27 mouse cellular contexts compared by ENCODE assay signal in the genomic region with DNA sequence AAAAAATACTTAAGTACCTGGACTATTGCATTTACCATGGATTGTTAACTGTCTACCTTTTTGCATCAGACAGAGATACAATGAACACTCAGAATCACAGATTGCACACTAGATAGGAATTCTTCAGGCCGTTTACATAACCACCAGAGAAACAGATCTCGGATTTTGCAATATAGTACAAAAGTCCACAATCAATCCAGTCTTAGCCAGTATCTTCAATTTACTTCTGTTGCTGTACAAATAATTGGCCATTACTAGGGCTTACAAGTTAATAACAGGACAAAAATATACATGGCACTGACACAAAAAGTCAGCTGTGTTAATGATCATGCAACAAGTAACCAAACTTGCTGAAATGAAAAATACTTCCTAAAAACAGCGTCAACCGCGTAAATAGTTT.
"Had no signal": no experiment of that assay in that cellular context is flagged by ENCODE, and none has a peak within 500 bp of the region (broad histone marks: within the 10 kb centered on the region; RNA-seq: fewer than 3 reads in every experiment).

No protein-coding gene starts in this region.

- DNase-seq: cerebellum, adult 2 months; cerebellum, adult 8-10 months; cerebellum, adult 9-10 months; cerebellum, adult 9-11 months; cerebellum, postnatal 10 days; cerebellum, postnatal 14 days; cerebellum, postnatal 25 days; cerebellum, postnatal 36 days; embryo, embryonic 11 days; forebrain, postnatal 0 days; gastrocnemius, adult 2 months; gastrocnemius, postnatal 10 days; gastrocnemius, postnatal 14 days; gastrocnemius, postnatal 25 days; gastrocnemius, postnatal 36 days; heart, adult 11 months; heart, adult 18-20 months; heart, adult 2 months had no signal

- H3K9ac ChIP-seq: embryonic facial prominence, embryonic 12.5 days; embryonic facial prominence, embryonic 13.5 days; embryonic facial prominence, embryonic 15.5 days; forebrain, embryonic 12.5 days; forebrain, embryonic 13.5 days; forebrain, embryonic 15.5 days; forebrain, postnatal 0 days had no signal

- H3K4me3 ChIP-seq: embryonic facial prominence, embryonic 10.5 days; embryonic facial prominence, embryonic 12.5 days; embryonic facial prominence, embryonic 13.5 days; embryonic facial prominence, embryonic 15.5 days; erythroblast, embryonic 14.5 days; forebrain, embryonic 10.5 days; forebrain, embryonic 12.5 days; forebrain, embryonic 13.5 days; forebrain, embryonic 15.5 days; gastrocnemius, adult 2 months; heart, adult 2 months had no signal

- H3K27ac ChIP-seq: embryonic facial prominence, embryonic 10.5 days; embryonic facial prominence, embryonic 12.5 days; embryonic facial prominence, embryonic 13.5 days; embryonic facial prominence, embryonic 15.5 days; forebrain, embryonic 10.5 days; forebrain, embryonic 12.5 days; forebrain, embryonic 13.5 days; forebrain, embryonic 15.5 days; gastrocnemius, adult 2 months; heart, adult 2 months had no signal

- H3K4me1 ChIP-seq: embryonic facial prominence, embryonic 12.5 days; forebrain, embryonic 10.5 days; forebrain, embryonic 12.5 days; forebrain, embryonic 13.5 days; forebrain, embryonic 15.5 days had no signal

- H3K27me3 ChIP-seq: embryonic facial prominence, embryonic 12.5 days; embryonic facial prominence, embryonic 13.5 days; embryonic facial prominence, embryonic 15.5 days; forebrain, embryonic 13.5 days; forebrain, embryonic 15.5 days had no signal
